Mouse (Mus musculus) embryonic facial prominence, embryonic 11.5 days (tissue): ENCODE measurements at regions not wholly inside any gene's neighbourhood (a gene's known extent, or its start where the extent isn't known, plus 50 kb on each side); places are given as distances from the start of the nearest gene placed in this dataset.
A peak's percentile ranks its signal among the peaks of the same experiment; 100 is the strongest.

Source experiments
- ATAC-seq: fragments of 200-750 bp; cut with Nextera tagmentation; replicated peaks from 2 replicates; pipeline ENCODE4 v1.8.0; 2017; ENCODE audit warnings: low read depth; ENCODE audit not compliant: insufficient number of reproducible peaks, low FRiP score, low TSS enrichment
- DNase-seq: peaks from one replicate; pipeline ENCODE4 v3.0.0-alpha.2; 2015; ENCODE audit warnings: low spot score
- H3K27ac ChIP-seq: fragments of 300-500 bp; sonication (generic); replicated peaks from 2 replicates; pipeline ENCODE4 v1.5.1; 2014; ENCODE audit warnings: mild to moderate bottlenecking, low read depth, low read length, control low read depth
- H3K27me3 ChIP-seq: fragments of 300-500 bp; sonication (generic); 2 replicates; pipeline ENCODE4 v1.6.1; 2014; ENCODE audit warnings: mild to moderate bottlenecking, low read length, moderate library complexity, mixed read lengths; ENCODE audit not compliant: control insufficient read depth, insufficient read depth
- H3K36me3 ChIP-seq: fragments of 300-500 bp; sonication (generic); replicated peaks from 2 replicates; pipeline ENCODE4 v1.6.1; 2014; ENCODE audit warnings: low read depth, mild to moderate bottlenecking, low read length, moderate library complexity, mixed read lengths; ENCODE audit not compliant: control insufficient read depth, insufficient read depth
- H3K4me1 ChIP-seq: fragments of 300-500 bp; sonication (generic); 2 replicates; pipeline ENCODE4 v1.6.1; 2014; ENCODE audit warnings: low read length, mixed read lengths; ENCODE audit not compliant: control insufficient read depth, insufficient read depth
- H3K4me2 ChIP-seq: fragments of 300-500 bp; sonication (generic); 2 replicates; pipeline ENCODE4 v1.6.1; 2014; ENCODE audit warnings: low read depth, mild to moderate bottlenecking, control low read depth, low read length, moderate library complexity
- H3K4me3 ChIP-seq: fragments of 300-500 bp; sonication (generic); 2 replicates; pipeline ENCODE4 v1.5.1; 2014; ENCODE audit warnings: low read depth, low read length, control low read depth
- H3K9ac ChIP-seq: fragments of 300-500 bp; sonication (generic); replicated peaks from 2 replicates; pipeline ENCODE4 v1.6.1; 2014; ENCODE audit warnings: mild to moderate bottlenecking, control low read depth, low read length
- H3K9me3 ChIP-seq: fragments of 300-500 bp; sonication (generic); replicated peaks from 2 replicates; pipeline ENCODE4 v1.6.1; 2016; ENCODE audit warnings: mild to moderate bottlenecking, low read length, inconsistent platforms, mixed read lengths; ENCODE audit not compliant: control insufficient read depth
- WGBS: fragments of 180-500 bp; shearing (Covaris S2); extraction: QIAGEN DNeasy Blood & Tissue Kit; methylation state at CpG from one replicate; pipeline ENCODE4 v1.1.7; 2014; 5-methylcytosine and 5-hydroxymethylcytosine counted together

DNA sequence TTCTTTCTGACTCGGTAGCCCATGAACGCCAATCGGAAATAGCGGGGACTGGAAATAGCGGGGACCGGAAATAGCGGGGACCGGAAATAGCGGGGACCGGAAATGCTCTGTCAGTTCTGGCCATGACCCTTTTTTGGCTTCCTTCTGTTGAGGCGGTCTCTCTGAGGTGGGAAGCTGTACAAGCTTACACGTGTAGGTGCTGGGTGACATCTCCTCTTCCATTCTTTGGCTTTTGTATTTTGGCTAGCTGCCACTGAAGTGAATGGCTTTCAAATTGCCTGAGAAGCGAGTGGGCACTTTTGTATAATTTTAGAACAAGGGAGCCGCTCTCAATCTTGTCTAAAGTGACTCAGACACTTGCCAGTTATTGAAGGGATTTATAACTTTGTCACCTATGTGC is 414.3 kb upstream of the Adgrl2 start:
- Histone ChIP-seq H3K4me2 (no peak overlapping the region), H3K4me3 (no peak overlapping the region), H3K36me3 (no peaks in the 10 kb centered on the region), H3K27ac (no peak overlapping the region), H3K4me1 (no peaks in the 10 kb centered on the region), H3K27me3 (no peaks in the 10 kb centered on the region), H3K9me3 (no peaks in the 10 kb centered on the region), H3K9ac (no peak overlapping the region)
- WGBS, result 93% methylated on average over 14 of the region's 14 CpGs
- no peak for ATAC-seq
- no peak for DNase-seq

DNA sequence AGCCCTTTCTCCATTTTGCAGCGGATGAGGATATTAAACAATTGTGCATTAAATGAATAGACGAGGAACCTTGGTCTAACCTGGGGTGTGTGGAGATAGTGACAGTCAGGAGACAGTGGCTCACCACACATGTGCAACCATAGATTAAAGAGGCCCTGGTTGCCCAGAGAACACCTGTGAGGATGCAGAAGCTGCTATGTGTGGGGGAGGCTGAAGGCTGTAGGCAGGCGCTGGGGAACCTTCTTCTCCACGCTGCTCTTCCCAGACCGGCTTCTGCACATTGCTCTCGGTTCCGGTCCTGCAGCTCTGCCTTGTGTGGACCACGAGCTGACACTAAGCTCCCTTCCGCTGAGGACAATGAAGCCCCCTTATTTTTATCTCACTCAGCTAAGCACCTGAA is 412.1 kb upstream of the Adgrl2 start:
- Histone ChIP-seq H3K9me3 (no peaks in the 10 kb centered on the region), H3K27me3 (no peaks in the 10 kb centered on the region), H3K4me3 (no peak overlapping the region), H3K4me1 (no peaks in the 10 kb centered on the region), H3K27ac (no peak overlapping the region), H3K9ac (no peak overlapping the region), H3K4me2 (no peak overlapping the region), H3K36me3 (no peaks in the 10 kb centered on the region)
- WGBS, result 69% methylated on average over 9 of the region's 9 CpGs
- DNase-seq (no peak), ATAC-seq (no peak)

DNA sequence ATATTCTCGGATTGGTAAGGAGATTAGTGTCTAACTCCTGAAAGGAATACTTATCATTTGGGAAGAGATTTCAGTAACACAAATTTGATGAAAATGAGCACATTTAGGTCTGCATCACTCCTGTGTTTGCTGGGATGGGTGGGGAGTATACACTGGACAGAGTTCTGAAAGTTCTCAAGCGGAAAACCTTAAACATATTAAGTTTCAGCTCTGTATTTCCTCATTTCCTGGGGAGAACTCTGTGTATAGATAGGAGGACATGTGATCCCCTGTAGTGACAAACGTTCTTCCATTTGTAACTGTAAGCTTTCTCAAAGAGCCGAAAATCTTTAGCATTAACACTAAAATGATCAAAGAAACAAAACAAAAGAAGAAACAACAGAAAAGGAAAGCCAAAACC is 404.7 kb upstream of the Adgrl2 start:
- DNase-seq (no peak), ATAC-seq (no peak)
- H3K9me3 ChIP-seq, result no peaks in the 10 kb centered on the region
- H3K36me3 ChIP-seq, result no peaks in the 10 kb centered on the region
- no peak overlapping the region for H3K27ac ChIP-seq
- H3K27me3 ChIP-seq, result no peaks in the 10 kb centered on the region
- H3K4me3 ChIP-seq, result no peak overlapping the region
- WGBS, result 43% methylated on average over 4 of the region's 4 CpGs
- H3K4me2 ChIP-seq, result no peak overlapping the region
- no peaks in the 10 kb centered on the region for H3K4me1 ChIP-seq
- H3K9ac ChIP-seq, result no peak overlapping the region

DNA sequence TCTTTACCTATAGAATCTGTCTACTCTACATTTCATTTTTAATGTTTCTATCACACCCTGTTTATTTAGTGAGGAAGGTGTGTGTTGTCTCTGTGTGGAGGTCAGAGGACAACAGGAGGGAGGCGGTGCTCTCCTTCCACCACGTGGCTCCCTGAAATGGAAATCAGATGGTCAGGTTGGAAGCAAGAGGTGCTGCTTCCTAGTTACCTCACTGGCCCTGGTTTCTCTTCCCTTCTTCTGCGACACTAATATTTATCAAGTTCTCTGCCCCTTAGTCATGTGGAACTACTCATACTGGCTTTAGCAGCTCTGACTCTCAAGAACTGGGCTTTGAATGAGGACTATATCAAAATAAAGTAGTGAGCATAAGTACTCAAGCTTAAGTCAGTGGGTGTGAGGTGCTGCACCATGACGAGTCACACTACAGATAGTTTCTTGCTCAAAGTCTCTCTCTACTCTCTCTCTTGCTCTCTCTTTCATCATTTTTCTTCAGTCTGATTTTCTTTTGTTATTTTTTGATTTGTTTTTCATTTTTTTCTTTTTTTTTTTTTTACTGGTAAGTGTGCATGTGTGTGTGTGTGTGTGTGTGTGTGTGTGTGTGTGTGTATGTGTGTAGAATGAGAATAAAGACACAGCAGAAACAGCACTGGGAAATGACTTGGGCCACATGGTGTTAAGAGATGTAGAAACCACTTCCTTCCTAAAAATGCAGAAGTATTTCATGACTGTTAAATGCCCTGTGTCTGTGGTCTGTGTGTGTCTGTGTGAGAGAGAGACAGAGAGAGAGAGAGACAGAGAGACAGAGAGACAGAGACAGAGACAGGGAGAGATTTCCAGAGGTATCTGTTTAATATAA is 403.2 kb upstream of the Adgrl2 start:
- DNase-seq, result no peak
- WGBS, result 67% methylated on average over 4 of the region's 4 CpGs

DNA sequence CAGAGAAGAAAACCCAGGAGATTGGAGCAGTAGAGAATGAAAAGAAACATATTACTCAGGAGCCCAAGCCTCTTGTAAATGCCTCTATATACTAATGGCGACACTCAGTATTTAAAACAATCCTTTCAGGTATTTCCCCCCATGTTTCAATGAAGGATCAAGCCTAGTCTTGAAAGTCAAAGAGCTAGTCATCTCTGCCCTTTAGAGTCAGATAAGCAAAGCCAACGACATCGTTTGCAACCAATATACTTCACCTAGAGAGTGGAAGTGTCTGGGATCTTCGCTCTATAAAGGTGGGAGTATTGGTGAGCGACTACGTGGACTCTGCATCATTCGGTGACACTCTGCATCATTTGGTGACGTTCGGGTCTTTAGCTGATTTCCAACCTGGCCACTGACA is 401.8 kb upstream of the Adgrl2 start:
- Histone ChIP-seq H3K36me3 (no peaks in the 10 kb centered on the region), H3K9me3 (no peaks in the 10 kb centered on the region), H3K9ac (no peak overlapping the region), H3K27ac (no peak overlapping the region), H3K4me1 (no peaks in the 10 kb centered on the region), H3K27me3 (no peaks in the 10 kb centered on the region), H3K4me3 (no peak overlapping the region), H3K4me2 (no peak overlapping the region)
- ATAC-seq (no peak), DNase-seq (no peak)
- WGBS, result 95% methylated on average over 9 of the region's 9 CpGs

More for the DNA sequence above, 403.2 kb upstream of the Adgrl2 start:
- H3K4me1 ChIP-seq, result no peaks in the 10 kb centered on the region
- H3K9me3 ChIP-seq, result no peaks in the 10 kb centered on the region
- H3K27ac ChIP-seq, result no peak overlapping the region
- no peak overlapping the region for H3K4me2 ChIP-seq
- no peaks in the 10 kb centered on the region for H3K36me3 ChIP-seq
- H3K4me3 ChIP-seq, result no peak overlapping the region
- ATAC-seq, result no peak
- no peaks in the 10 kb centered on the region for H3K27me3 ChIP-seq
- no peak overlapping the region for H3K9ac ChIP-seq

DNA sequence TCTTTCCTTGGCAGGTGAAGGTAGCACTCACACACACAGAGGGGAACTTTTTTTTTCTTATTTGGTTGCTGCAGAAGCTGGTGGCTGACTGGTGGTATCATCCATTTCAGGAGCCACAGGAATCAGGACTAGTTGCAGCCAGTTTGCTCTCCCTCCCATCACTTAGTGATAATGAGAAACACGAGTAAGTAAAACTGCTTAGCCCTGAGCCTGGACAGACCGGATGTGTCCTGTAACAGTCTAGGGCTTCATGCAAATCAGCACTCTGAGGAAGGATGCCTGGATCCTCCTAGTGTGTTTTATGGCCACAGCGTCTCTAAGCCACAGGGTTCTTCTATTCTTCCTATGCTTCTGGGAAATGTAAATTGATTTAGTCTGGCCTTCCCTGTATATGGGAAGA is 397.2 kb upstream of the Adgrl2 start:
- no peak for ATAC-seq
- Histone ChIP-seq H3K4me1 (no peaks in the 10 kb centered on the region), H3K4me3 (no peak overlapping the region), H3K36me3 (no peaks in the 10 kb centered on the region), H3K4me2 (no peak overlapping the region), H3K9ac (no peak overlapping the region), H3K27me3 (no peaks in the 10 kb centered on the region), H3K9me3 (no peaks in the 10 kb centered on the region), H3K27ac (no peak overlapping the region)
- WGBS, result 17% methylated on average over 3 of the region's 3 CpGs
- DNase-seq, result peak; percentile 43

DNA sequence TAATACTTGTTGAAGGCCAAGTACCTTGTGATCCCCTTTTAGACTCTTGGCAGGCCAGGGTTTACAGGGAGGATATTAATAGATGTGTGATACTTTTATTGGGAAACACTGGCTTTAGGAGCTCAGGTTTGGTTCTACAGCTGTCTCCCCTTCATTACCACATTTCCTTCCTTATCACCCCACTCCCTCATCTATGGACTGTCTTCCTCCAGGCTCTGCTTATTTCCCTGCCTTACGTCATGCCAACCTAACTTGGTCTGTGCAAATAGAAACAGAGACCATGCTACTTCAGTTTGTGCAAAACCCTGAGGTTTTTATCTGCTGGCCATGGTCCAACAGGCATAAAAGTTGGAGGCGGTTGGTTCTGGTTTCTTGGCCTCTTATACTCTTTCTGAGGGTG is 395.7 kb upstream of the Adgrl2 start:
- Histone ChIP-seq H3K4me2 (no peak overlapping the region), H3K9ac (no peak overlapping the region), H3K27ac (no peak overlapping the region), H3K9me3 (no peaks in the 10 kb centered on the region), H3K27me3 (no peaks in the 10 kb centered on the region), H3K4me3 (no peak overlapping the region), H3K4me1 (no peaks in the 10 kb centered on the region), H3K36me3 (no peaks in the 10 kb centered on the region)
- DNase-seq, result no peak
- no peak for ATAC-seq
- 95% methylated on average over 2 of the region's 2 CpGs for WGBS

DNA sequence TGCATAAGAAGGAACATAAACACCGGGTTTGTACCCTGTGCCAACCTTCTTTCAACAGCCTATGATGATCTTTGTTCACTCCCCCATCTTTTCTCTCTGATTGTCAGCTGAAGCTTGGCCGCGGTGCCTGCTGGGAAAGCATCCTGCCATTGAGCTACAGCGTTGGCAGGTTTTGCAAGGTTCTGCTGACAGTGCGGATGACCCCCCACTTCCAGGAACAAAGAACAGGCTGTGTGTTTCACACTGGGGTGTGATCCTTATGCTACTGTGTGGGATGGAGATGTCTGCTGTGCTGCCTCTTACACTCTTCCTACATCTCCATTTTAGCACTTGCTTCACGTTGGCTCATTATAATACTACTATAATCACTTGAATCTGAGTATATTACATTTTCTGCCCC is 395.0 kb upstream of the Adgrl2 start:
- Histone ChIP-seq H3K27ac (no peak overlapping the region), H3K4me3 (no peak overlapping the region), H3K36me3 (no peaks in the 10 kb centered on the region), H3K9ac (no peak overlapping the region), H3K4me1 (no peaks in the 10 kb centered on the region), H3K4me2 (no peak overlapping the region), H3K9me3 (no peaks in the 10 kb centered on the region), H3K27me3 (no peaks in the 10 kb centered on the region)
- DNase-seq, result no peak
- ATAC-seq, result no peak
- 48% methylated on average over 6 of the region's 6 CpGs for whole genome bisulfite sequencing
